Mouse (Mus musculus): Measurements from ENCODE around the gene Cdk5rap3. TPM values are rescaled to one million over a fixed set of nuclear protein-coding genes. Genes with fewer than 3 reads are reported as not detected.

The Cdk5rap3 gene
- total and polyA plus RNA-seq, 3 experiments, result 45.2 to 55.4 TPM; not detected in 1

- Histone ChIP-seq H3K4me3 (ENCODE audit: control insufficient read depth in 1 of 2, insufficient read depth in 1 of 2, low read depth in 2 of 2, low read length in 2 of 2) (no peak overlapping the region), H3K4me1 (ENCODE audit: control insufficient read depth in 1 of 2, insufficient read depth in 2 of 2, low read length in 2 of 2) (no peaks in the 10 kb centered on the region; a peak in 1 of 4 replicates), H3K27me3 (ENCODE audit: control insufficient read depth in 1 of 2, insufficient read depth in 2 of 2, low read length in 2 of 2) (peaks cover 25 to 33% of the 10 kb centered on the region in 2 experiments), H3K9ac (ENCODE audit: control insufficient read depth, low read depth, low read length, poor library complexity, severe bottlenecking) (no peak overlapping the region), H3K36me3 (ENCODE audit: control insufficient read depth in 1 of 2, insufficient read depth in 2 of 2, low read length in 2 of 2) (no peaks in the 10 kb centered on the region), H3K27ac (ENCODE audit: control insufficient read depth, low read depth, low read length) (no peak overlapping the region), H3K79me2 (ENCODE audit: control insufficient read depth, insufficient read depth, low read length, poor library complexity) (no peaks in the 10 kb centered on the region), H3K9me3 (replicated peaks; ENCODE audit: insufficient read depth, low read length) (no peaks in the 10 kb centered on the region)
- no peak for DNase-seq (ENCODE audit: low read depth, low spot score)
- TF ChIP-seq GATA1 (IDR thresholded peaks at IDR 0.05; ENCODE audit: low read depth, low read length) (no peak), SMC3 (IDR thresholded peaks at IDR 0.05; ENCODE audit: low read depth, low read length) (no peak), MAFK (IDR thresholded peaks at IDR 0.05; ENCODE audit: borderline replicate concordance, low read depth, low read length) (no peak), KAT2A (conservative IDR thresholded peaks at IDR 0.05; ENCODE audit: low read depth, low read length) (no peak), TCF12 (IDR thresholded peaks at IDR 0.05; ENCODE audit: low read depth, low read length) (no peak), CTCF (IDR thresholded peaks at IDR 0.05 in 2 of 3, conservative IDR thresholded peaks at IDR 0.05 in 1 of 3; ENCODE audit: control insufficient read depth in 1 of 3, insufficient read depth in 1 of 3, low read depth in 2 of 3, low read length in 3 of 3, poor library complexity in 1 of 3, severe bottlenecking in 1 of 3) (no peak), MXI1 (IDR thresholded peaks at IDR 0.05; ENCODE audit: low read depth, low read length) (no peak), UBTF (IDR thresholded peaks at IDR 0.05; ENCODE audit: borderline replicate concordance, insufficient read depth, low read depth, low read length) (no peak)
Observed at GRCm38 (mm10) chr11:96893203-96893842, 23.0 kb downstream of the Cdk5rap3 start.

GRCm38 (mm10) chr11:96891784-96892527 is 24.3 kb downstream of the Cdk5rap3 start:
- TF ChIP-seq MAX (IDR thresholded peaks at IDR 0.05; ENCODE audit: low read length) (no peak), MXI1 (IDR thresholded peaks at IDR 0.05; ENCODE audit: low read depth, low read length) (no peak), ZMIZ1 (IDR thresholded peaks at IDR 0.05; ENCODE audit: low read depth, low read length) (no peak)
- DNase-seq (ENCODE audit: low read depth, low spot score), result no peak
- no peaks in the 10 kb centered on the region for H3K9me3 ChIP-seq (replicated peaks; ENCODE audit: insufficient read depth, low read length)
- no peak overlapping the region for H3K27ac ChIP-seq (ENCODE audit: control insufficient read depth, low read depth, low read length)
- no peak overlapping the region for H3K4me3 ChIP-seq (ENCODE audit: control insufficient read depth in 1 of 2, insufficient read depth in 1 of 2, low read depth in 2 of 2, low read length in 2 of 2)
- H3K36me3 ChIP-seq (ENCODE audit: control insufficient read depth in 1 of 2, insufficient read depth in 2 of 2, low read length in 2 of 2), result no peaks in the 10 kb centered on the region
- no peak overlapping the region for H3K9ac ChIP-seq (ENCODE audit: control insufficient read depth, low read depth, low read length, poor library complexity, severe bottlenecking)
- H3K4me1 ChIP-seq (ENCODE audit: control insufficient read depth in 1 of 2, insufficient read depth in 2 of 2, low read length in 2 of 2), result no peaks in the 10 kb centered on the region; a peak in 1 of 4 replicates
- no peaks in the 10 kb centered on the region for H3K79me2 ChIP-seq (ENCODE audit: control insufficient read depth, insufficient read depth, low read length, poor library complexity)
- peaks cover 26 to 27% of the 10 kb centered on the region in 2 experiments for H3K27me3 ChIP-seq (ENCODE audit: control insufficient read depth in 1 of 2, insufficient read depth in 2 of 2, low read length in 2 of 2)

- H3K4me1 ChIP-seq (ENCODE audit: control insufficient read depth in 1 of 2, insufficient read depth in 2 of 2, low read length in 2 of 2), result no peaks in the 10 kb centered on the region; a peak in 1 of 4 replicates
- H3K79me2 ChIP-seq (ENCODE audit: control insufficient read depth, insufficient read depth, low read length, poor library complexity), result no peaks in the 10 kb centered on the region
- no peak for DNase-seq (ENCODE audit: low read depth, low spot score)
- H3K36me3 ChIP-seq (ENCODE audit: control insufficient read depth in 1 of 2, insufficient read depth in 2 of 2, low read length in 2 of 2), result no peaks in the 10 kb centered on the region
- TF ChIP-seq MAFK (IDR thresholded peaks at IDR 0.05; ENCODE audit: borderline replicate concordance, low read depth, low read length), result peak; percentile 80
- TF ChIP-seq SIN3A (IDR thresholded peaks at IDR 0.05; ENCODE audit: low read length), result no peak
- H3K9ac ChIP-seq (ENCODE audit: control insufficient read depth, low read depth, low read length, poor library complexity, severe bottlenecking), result no peak overlapping the region
- H3K4me3 ChIP-seq (ENCODE audit: control insufficient read depth in 1 of 2, insufficient read depth in 1 of 2, low read depth in 2 of 2, low read length in 2 of 2), result no peak overlapping the region
- no peaks in the 10 kb centered on the region for H3K9me3 ChIP-seq (replicated peaks; ENCODE audit: insufficient read depth, low read length)
- H3K27ac ChIP-seq (ENCODE audit: control insufficient read depth, low read depth, low read length), result no peak overlapping the region
- peaks cover 42 to 59% of the 10 kb centered on the region in 2 experiments for H3K27me3 ChIP-seq (ENCODE audit: control insufficient read depth in 1 of 2, insufficient read depth in 2 of 2, low read length in 2 of 2)
Observed at GRCm38 (mm10) chr11:96886942-96887546, 29.3 kb downstream of the Cdk5rap3 start.
